Mouse (Mus musculus): Measurements from ENCODE around the gene Naa35. TPM values are rescaled to one million over a fixed set of nuclear protein-coding genes. Genes with fewer than 3 reads are reported as not detected.
"Not testable (repeated sequence)": the region's sequence is repeated elsewhere in the genome, so short reads cannot be mapped to it uniquely, and the experiment has no call there.

Gene Naa35
- polyA plus RNA-seq, 1 experiment from 2014 or later: 22.9 TPM

- Histone ChIP-seq H3K4me3 (ENCODE audit: low read depth, low read length) (peak overlapping the region; percentile 94), H3K4me2 (ENCODE audit: low read depth, low read length) (peak overlapping the region; percentile 99), H3K36me3 (replicated peaks; ENCODE audit: insufficient read depth, low read length) (peaks cover 17% of the 10 kb centered on the region), H3K9me3 (ENCODE audit: low read length) (no peaks in the 10 kb centered on the region), H3K27me3 (ENCODE audit: insufficient read depth, low read length) (no peaks in the 10 kb centered on the region), H3K9ac (replicated peaks) (peak overlapping the region; percentile 92), H3K4me1 (ENCODE audit: insufficient read depth) (peaks cover 26% of the 10 kb centered on the region), H3K27ac (ENCODE audit: low read depth) (peak overlapping the region; percentile 82)
- under 1% methylated on average over 28 of the region's 28 CpGs for WGBS (ENCODE audit: insufficient replicate concordance)
- ATAC-seq: no peak
- no peak for DNase-seq
- TF ChIP-seq EP300 (IDR thresholded peaks at IDR 0.05; ENCODE audit: low read depth): no peak
- no peak for TF ChIP-seq CTCF (IDR thresholded peaks at IDR 0.05; ENCODE audit: low read depth)
Measured at GRCm38 (mm10) chr13:59585648-59586005, 568 bp downstream of the Naa35 start.

GRCm38 (mm10) chr13:59587201-59587600 is 2.1 kb downstream of the Naa35 start:
- peaks cover 26% of the 10 kb centered on the region for H3K4me1 ChIP-seq (ENCODE audit: insufficient read depth)
- H3K27me3 ChIP-seq (ENCODE audit: insufficient read depth, low read length): no peaks in the 10 kb centered on the region
- peak overlapping the region; percentile 39 for H3K9ac ChIP-seq (replicated peaks)
- no peak for DNase-seq
- H3K4me2 ChIP-seq (ENCODE audit: low read depth, low read length): no peak overlapping the region
- no peak overlapping the region for H3K27ac ChIP-seq (ENCODE audit: low read depth)
- TF ChIP-seq CTCF (IDR thresholded peaks at IDR 0.05; ENCODE audit: low read depth) (no peak), EP300 (IDR thresholded peaks at IDR 0.05; ENCODE audit: low read depth) (no peak)
- WGBS (ENCODE audit: insufficient replicate concordance): 82% methylated on average over 2 of the region's 2 CpGs
- peaks cover 20% of the 10 kb centered on the region for H3K36me3 ChIP-seq (replicated peaks; ENCODE audit: insufficient read depth, low read length)
- H3K9me3 ChIP-seq (ENCODE audit: low read length): no peaks in the 10 kb centered on the region
- ATAC-seq: no peak
- no peak overlapping the region for H3K4me3 ChIP-seq (ENCODE audit: low read depth, low read length)

GRCm38 (mm10) chr13:59589672-59590071 is 4.6 kb downstream of the Naa35 start:
- H3K9ac ChIP-seq (replicated peaks): no peak overlapping the region
- TF ChIP-seq EP300 (IDR thresholded peaks at IDR 0.05; ENCODE audit: low read depth) (no peak), CTCF (IDR thresholded peaks at IDR 0.05; ENCODE audit: low read depth) (no peak)
- H3K4me3 ChIP-seq (ENCODE audit: low read depth, low read length): no peak overlapping the region
- H3K27ac ChIP-seq (ENCODE audit: low read depth): no peak overlapping the region
- no peak overlapping the region for H3K4me2 ChIP-seq (ENCODE audit: low read depth, low read length)
- ATAC-seq (no peak), DNase-seq (no peak)
- WGBS (ENCODE audit: insufficient replicate concordance): 88% methylated on average over 4 of the region's 4 CpGs
- peaks cover 20% of the 10 kb centered on the region for H3K4me1 ChIP-seq (ENCODE audit: insufficient read depth)
- H3K9me3 ChIP-seq (ENCODE audit: low read length): no peaks in the 10 kb centered on the region
- H3K36me3 ChIP-seq (replicated peaks; ENCODE audit: insufficient read depth, low read length): peaks cover 25% of the 10 kb centered on the region
- no peaks in the 10 kb centered on the region for H3K27me3 ChIP-seq (ENCODE audit: insufficient read depth, low read length)

GRCm38 (mm10) chr13:59590691-59591090 is 5.6 kb downstream of the Naa35 start:
- no peaks in the 10 kb centered on the region for H3K9me3 ChIP-seq (ENCODE audit: low read length)
- no peak overlapping the region for H3K4me3 ChIP-seq (ENCODE audit: low read depth, low read length)
- H3K9ac ChIP-seq (replicated peaks): no peak overlapping the region
- no peak overlapping the region for H3K27ac ChIP-seq (ENCODE audit: low read depth)
- 82% methylated on average over 4 of the region's 4 CpGs for WGBS (ENCODE audit: insufficient replicate concordance)
- no peak for DNase-seq
- no peak for ATAC-seq
- H3K27me3 ChIP-seq (ENCODE audit: insufficient read depth, low read length): no peaks in the 10 kb centered on the region
- no peak overlapping the region for H3K4me2 ChIP-seq (ENCODE audit: low read depth, low read length)
- TF ChIP-seq CTCF (IDR thresholded peaks at IDR 0.05; ENCODE audit: low read depth) (no peak), EP300 (IDR thresholded peaks at IDR 0.05; ENCODE audit: low read depth) (no peak)
- H3K4me1 ChIP-seq (ENCODE audit: insufficient read depth): peaks cover 19% of the 10 kb centered on the region
- peaks cover 27% of the 10 kb centered on the region for H3K36me3 ChIP-seq (replicated peaks; ENCODE audit: insufficient read depth, low read length)

- peaks cover 32% of the 10 kb centered on the region for H3K36me3 ChIP-seq (replicated peaks; ENCODE audit: insufficient read depth, low read length)
- DNase-seq: not testable (repeated sequence)
- 87% methylated on average over 3 of the region's 3 CpGs for WGBS (ENCODE audit: insufficient replicate concordance)
Measured at GRCm38 (mm10) chr13:59592058-59592457, 7.0 kb downstream of the Naa35 start.

GRCm38 (mm10) chr13:59592630-59593029 is 7.6 kb downstream of the Naa35 start:
- Histone ChIP-seq H3K27ac (ENCODE audit: low read depth) (no peak overlapping the region), H3K4me3 (ENCODE audit: low read depth, low read length) (no peak overlapping the region), H3K4me2 (ENCODE audit: low read depth, low read length) (no peak overlapping the region), H3K27me3 (ENCODE audit: insufficient read depth, low read length) (no peaks in the 10 kb centered on the region), H3K9me3 (ENCODE audit: low read length) (no peaks in the 10 kb centered on the region), H3K9ac (replicated peaks) (no peak overlapping the region), H3K36me3 (replicated peaks; ENCODE audit: insufficient read depth, low read length) (peaks cover 32% of the 10 kb centered on the region), H3K4me1 (ENCODE audit: insufficient read depth) (0 out of 2 replicates have a peak, but pooled peaks cover 5% of the 10 kb centered on the region)
- TF ChIP-seq CTCF (IDR thresholded peaks at IDR 0.05; ENCODE audit: low read depth) (no peak), EP300 (IDR thresholded peaks at IDR 0.05; ENCODE audit: low read depth) (no peak)
- DNase-seq (no peak), ATAC-seq (no peak)
- WGBS (ENCODE audit: insufficient replicate concordance): 61% methylated on average over 1 of the region's 1 CpGs

More at GRCm38 (mm10) chr13:59592058-59592457, 7.0 kb downstream of the Naa35 start:
- H3K4me1 ChIP-seq (ENCODE audit: insufficient read depth); H3K4me3 ChIP-seq (ENCODE audit: low read depth, low read length); H3K9me3 ChIP-seq (ENCODE audit: low read length); H3K27me3 ChIP-seq (ENCODE audit: insufficient read depth, low read length); H3K27ac ChIP-seq (ENCODE audit: low read depth); ATAC-seq; H3K9ac ChIP-seq (replicated peaks); H3K4me2 ChIP-seq (ENCODE audit: low read depth, low read length): not testable (repeated sequence)

- Histone ChIP-seq H3K36me3 (replicated peaks; ENCODE audit: insufficient read depth, low read length) (peaks cover 36% of the 10 kb centered on the region), H3K4me3 (ENCODE audit: low read depth, low read length) (no peak overlapping the region), H3K4me1 (ENCODE audit: insufficient read depth) (peaks cover 10% of the 10 kb centered on the region; the same call in 1 of the 2 replicates), H3K4me2 (ENCODE audit: low read depth, low read length) (no peak overlapping the region), H3K27me3 (ENCODE audit: insufficient read depth, low read length) (no peaks in the 10 kb centered on the region), H3K9ac (replicated peaks) (no peak overlapping the region), H3K27ac (ENCODE audit: low read depth) (no peak overlapping the region), H3K9me3 (ENCODE audit: low read length) (no peaks in the 10 kb centered on the region)
- WGBS (ENCODE audit: insufficient replicate concordance): 63% methylated on average over 5 of the region's 5 CpGs
- ATAC-seq (no peak), DNase-seq (no peak)
- TF ChIP-seq CTCF (IDR thresholded peaks at IDR 0.05; ENCODE audit: low read depth) (no peak), EP300 (IDR thresholded peaks at IDR 0.05; ENCODE audit: low read depth) (no peak)
Measured at GRCm38 (mm10) chr13:59603096-59603495, 18.0 kb downstream of the Naa35 start.

All from liver, postnatal 0 days (tissue).